Mouse (Mus musculus) olfactory bulb, adult 2 months (tissue): ENCODE measurements at regions not wholly inside any gene's neighbourhood (a gene's known extent, or its start where the extent isn't known, plus 50 kb on each side); places are given as distances from the start of the nearest gene placed in this dataset.

ENCODE experiments used
- H3K27ac ChIP-seq: fragments of 200-500 bp; 2 replicates; pipeline ENCODE4 v1.5.1; 2012; ENCODE audit warnings: low read depth, low read length; ENCODE audit not compliant: insufficient read depth
- H3K4me1 ChIP-seq: fragments of 200-500 bp; 2 replicates; pipeline ENCODE4 v1.6.1; 2012; ENCODE audit warnings: low read length; ENCODE audit not compliant: control insufficient read depth, insufficient read depth
- H3K4me3 ChIP-seq: fragments of 200-500 bp; 2 replicates; pipeline ENCODE4 v1.5.1; 2012; ENCODE audit warnings: mild to moderate bottlenecking, low read depth, low read length, moderate library complexity; ENCODE audit not compliant: insufficient read depth
- CTCF ChIP-seq: fragments of 200-500 bp; IDR thresholded peaks from 2 replicates; pipeline ENCODE4 v1.5.1; 2012; ENCODE audit warnings: low read depth, mild to moderate bottlenecking, low read length, moderate library complexity; ENCODE audit not compliant: insufficient read depth
- POLR2A ChIP-seq: fragments of 200-500 bp; IDR thresholded peaks from 2 replicates; pipeline ENCODE4 v1.6.1; 2012; ENCODE audit warnings: mild to moderate bottlenecking, low read depth, low read length, moderate library complexity; ENCODE audit not compliant: insufficient read depth
- WGBS: fragments of 180-500 bp; shearing (Covaris S2); methylation state at CpG from one replicate; pipeline ENCODE4 v1.1.7; 2018; 5-methylcytosine and 5-hydroxymethylcytosine counted together

GRCm38 (mm10) chr9:47358400-47358767 lies 171.6 kb upstream of the Cadm1 start:
- H3K4me3 ChIP-seq, result no peak overlapping the region
- H3K27ac ChIP-seq, result no peak overlapping the region
- H3K4me1 ChIP-seq, result peaks cover 23% of the 10 kb centered on the region
- TF ChIP-seq POLR2A (no peak), CTCF (no peak)
- WGBS, result 37% methylated on average over 4 of the region's 4 CpGs

GRCm38 (mm10) chr9:47363086-47363485 lies 166.9 kb upstream of the Cadm1 start:
- Histone ChIP-seq H3K27ac (no peak overlapping the region), H3K4me3 (no peak overlapping the region), H3K4me1 (peaks cover 23% of the 10 kb centered on the region)
- WGBS, result 30% methylated on average over 11 of the region's 11 CpGs
- TF ChIP-seq POLR2A (no peak), CTCF (no peak)

GRCm38 (mm10) chr9:47364762-47365161 lies 165.2 kb upstream of the Cadm1 start:
- Histone ChIP-seq H3K4me3 (no peak overlapping the region), H3K27ac (no peak overlapping the region), H3K4me1 (peaks cover 27% of the 10 kb centered on the region)
- no peak for TF ChIP-seq CTCF
- no peak for TF ChIP-seq POLR2A
- WGBS, result 93% methylated on average over 3 of the region's 3 CpGs

GRCm38 (mm10) chr9:47367266-47367957 lies 162.6 kb upstream of the Cadm1 start:
- H3K4me3 ChIP-seq, result 0 out of 2 replicates have a peak overlapping the region, but pooled peaks have one; percentile 28
- no peak for TF ChIP-seq POLR2A
- no peak for TF ChIP-seq CTCF
- no peak overlapping the region for H3K27ac ChIP-seq
- H3K4me1 ChIP-seq, result peaks cover 27% of the 10 kb centered on the region
- 23% methylated on average over 17 of the region's 17 CpGs for WGBS

GRCm38 (mm10) chr9:47368015-47368901 lies 161.7 kb upstream of the Cadm1 start:
- 8% methylated on average over 31 of the region's 31 CpGs for WGBS
- Histone ChIP-seq H3K27ac (no peak overlapping the region), H3K4me3 (peak overlapping the region; percentile 28; the same call in 1 of the 2 replicates)

DNA sequence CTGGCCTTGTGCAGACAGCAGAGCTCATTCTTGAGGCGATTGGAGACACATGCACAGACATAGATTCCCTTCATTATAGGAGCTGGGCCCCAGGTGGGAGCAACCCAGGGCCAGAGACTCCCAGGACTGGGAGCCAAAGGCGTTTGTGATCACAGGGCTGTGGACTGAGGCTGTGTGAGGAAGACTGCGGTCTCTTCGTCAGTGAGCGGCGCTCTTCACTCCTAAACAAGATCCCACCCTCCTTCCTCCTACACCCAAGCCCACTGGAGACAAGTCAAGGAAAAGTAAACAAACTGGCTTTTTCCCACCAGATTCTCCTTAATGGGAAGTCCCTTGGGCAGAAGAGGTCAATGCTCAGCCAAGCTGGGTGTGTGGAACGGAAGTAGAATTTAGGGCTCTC lies 157.7 kb upstream of the Cadm1 start:
- TF ChIP-seq POLR2A (no peak), CTCF (no peak)

More at GRCm38 (mm10) chr9:47368015-47368901, 161.7 kb upstream of the Cadm1 start:
- peaks cover 19% of the 10 kb centered on the region for H3K4me1 ChIP-seq
- no peak for TF ChIP-seq POLR2A
- no peak for TF ChIP-seq CTCF

DNA sequence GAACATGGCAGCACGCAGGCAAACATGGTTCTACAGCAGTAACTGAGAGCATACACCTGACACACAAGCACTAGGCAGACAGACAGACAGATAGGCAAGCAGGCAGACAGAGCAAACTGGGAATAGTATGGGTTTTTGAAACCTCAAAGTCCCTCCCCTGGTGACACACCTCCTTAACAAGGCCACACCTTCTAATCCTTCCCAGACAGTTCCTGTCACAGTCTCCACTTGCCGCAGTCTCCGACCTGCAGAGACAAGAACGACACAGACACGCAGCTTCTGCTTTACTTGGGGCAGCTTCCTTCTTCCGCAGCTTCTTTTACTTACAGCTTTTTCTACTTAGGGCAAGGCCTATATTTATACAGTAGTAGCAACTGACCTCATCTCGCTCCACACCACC lies 155.9 kb upstream of the Cadm1 start:
- no peaks in the 10 kb centered on the region for H3K4me1 ChIP-seq
- no peak overlapping the region for H3K27ac ChIP-seq
- no peak overlapping the region for H3K4me3 ChIP-seq
- no peak for TF ChIP-seq POLR2A
- no peak for TF ChIP-seq CTCF
- 95% methylated on average over 7 of the region's 7 CpGs for WGBS

More for the DNA sequence above, 157.7 kb upstream of the Cadm1 start:
- Histone ChIP-seq H3K4me1 (peaks cover 14% of the 10 kb centered on the region), H3K27ac (no peak overlapping the region), H3K4me3 (no peak overlapping the region)
- 97% methylated on average over 7 of the region's 7 CpGs for WGBS

GRCm38 (mm10) chr9:47376645-47377044 lies 153.3 kb upstream of the Cadm1 start:
- H3K4me3 ChIP-seq, result no peak overlapping the region
- no peak overlapping the region for H3K27ac ChIP-seq
- 92% methylated on average over 1 of the region's 1 CpGs for WGBS
- no peaks in the 10 kb centered on the region for H3K4me1 ChIP-seq
- no peak for TF ChIP-seq CTCF
- no peak for TF ChIP-seq POLR2A

DNA sequence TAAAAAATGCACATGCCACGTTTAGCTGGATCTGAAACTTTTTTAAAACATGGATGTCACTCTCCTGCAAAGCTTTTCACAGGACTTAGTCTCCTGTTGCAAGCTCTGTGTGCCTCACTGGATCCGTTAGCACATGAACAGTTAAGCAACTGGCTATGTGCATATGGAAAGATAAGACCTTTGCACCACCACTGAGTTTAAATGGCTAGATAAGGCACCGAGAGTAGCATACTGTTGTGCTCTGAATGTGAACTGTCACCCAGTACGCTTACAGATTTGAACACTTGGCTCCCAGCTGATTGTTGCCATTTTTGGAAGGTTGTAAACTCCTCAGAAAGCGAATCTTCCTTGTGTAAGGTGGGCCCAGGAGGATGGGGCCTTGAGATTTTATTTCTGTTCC lies 151.4 kb upstream of the Cadm1 start:
- WGBS, result 94% methylated on average over 5 of the region's 5 CpGs
- TF ChIP-seq POLR2A, result no peak
- no peak for TF ChIP-seq CTCF
- no peak overlapping the region for H3K27ac ChIP-seq
- H3K4me3 ChIP-seq, result no peak overlapping the region
- H3K4me1 ChIP-seq, result no peaks in the 10 kb centered on the region
